Mouse (Mus musculus): ENCODE data around the gene Arap1.

The Arap1 gene

GRCm38 (mm10) chr7:101327263-101327662, 20.6 kb upstream of the Arap1 start:
- DNase-seq (ENCODE audit: low spot score in 2 of 2) = no peak

GRCm38 (mm10) chr7:101327786-101328185, 20.1 kb upstream of the Arap1 start:
- no peak for DNase-seq (ENCODE audit: low spot score in 2 of 2)

- peak; percentile 37 to 54 for DNase-seq (ENCODE audit: low spot score in 2 of 2)
Observed at GRCm38 (mm10) chr7:101328621-101329158, 19.2 kb upstream of the Arap1 start.

GRCm38 (mm10) chr7:101329606-101330005, 18.3 kb upstream of the Arap1 start:
- DNase-seq (ENCODE audit: low spot score in 2 of 2) = no peak

GRCm38 (mm10) chr7:101330074-101330840, 17.6 kb upstream of the Arap1 start:
- DNase-seq (ENCODE audit: low spot score in 2 of 2) = no peak

GRCm38 (mm10) chr7:101330841-101331173, 17.1 kb upstream of the Arap1 start:
- DNase-seq (ENCODE audit: low spot score in 2 of 2) = no peak

- no peak for DNase-seq (ENCODE audit: low spot score in 2 of 2)
Observed at GRCm38 (mm10) chr7:101332045-101332831, 15.6 kb upstream of the Arap1 start.

GRCm38 (mm10) chr7:101335228-101335627, 12.6 kb upstream of the Arap1 start:
- DNase-seq (ENCODE audit: low spot score in 2 of 2) = no peak

- no peak for DNase-seq (ENCODE audit: low spot score in 2 of 2)
Observed at GRCm38 (mm10) chr7:101336686-101337085, 11.2 kb upstream of the Arap1 start.

- DNase-seq (ENCODE audit: low spot score in 2 of 2) = no peak
Observed at GRCm38 (mm10) chr7:101337401-101337800, 10.5 kb upstream of the Arap1 start.

GRCm38 (mm10) chr7:101341405-101341804, 6.5 kb upstream of the Arap1 start:
- DNase-seq (ENCODE audit: low spot score in 2 of 2) = no peak

GRCm38 (mm10) chr7:101343135-101343534, 4.7 kb upstream of the Arap1 start:
- DNase-seq (ENCODE audit: low spot score in 2 of 2) = no peak

- no peak for DNase-seq (ENCODE audit: low spot score in 2 of 2)
Observed at GRCm38 (mm10) chr7:101344892-101345291, 3.0 kb upstream of the Arap1 start.

- DNase-seq (ENCODE audit: low spot score in 2 of 2) = no peak
Observed at GRCm38 (mm10) chr7:101346991-101347390, 876 bp upstream of the Arap1 start.

GRCm38 (mm10) chr7:101348312-101348711, 445 bp downstream of the Arap1 start:
- DNase-seq (ENCODE audit: low spot score in 2 of 2) = no peak

GRCm38 (mm10) chr7:101349861-101350260, 2.0 kb downstream of the Arap1 start:
- DNase-seq (ENCODE audit: low spot score in 2 of 2) = peak; percentile 52 to 65

GRCm38 (mm10) chr7:101352404-101352803, 4.5 kb downstream of the Arap1 start:
- no peak for DNase-seq (ENCODE audit: low spot score in 2 of 2)

- DNase-seq (ENCODE audit: low spot score in 2 of 2) = no peak
Observed at GRCm38 (mm10) chr7:101354423-101354822, 6.6 kb downstream of the Arap1 start.

- DNase-seq (ENCODE audit: low spot score in 2 of 2) = no peak
Observed at GRCm38 (mm10) chr7:101355551-101356100, 7.8 kb downstream of the Arap1 start.

GRCm38 (mm10) chr7:101356868-101357267, 9.0 kb downstream of the Arap1 start:
- DNase-seq (ENCODE audit: low spot score in 2 of 2) = no peak

- no peak for DNase-seq (ENCODE audit: low spot score in 2 of 2)
Observed at GRCm38 (mm10) chr7:101360406-101360805, 12.5 kb downstream of the Arap1 start.

- no peak for DNase-seq (ENCODE audit: low spot score in 2 of 2)
Observed at GRCm38 (mm10) chr7:101361021-101361420, 13.2 kb downstream of the Arap1 start.

- no peak for DNase-seq (ENCODE audit: low spot score in 2 of 2)
Observed at GRCm38 (mm10) chr7:101361767-101362166, 13.9 kb downstream of the Arap1 start.

All from frontal cortex, postnatal 10 days (tissue).